Mouse (Mus musculus) megakaryocyte, embryonic 14.5 days (primary cell): Measurements from ENCODE around the gene Celf2.

ENCODE experiments used
- FLI1 ChIP-seq: IDR thresholded peaks from 2 replicates; pipeline ENCODE4 v1.6.1; 2012; ENCODE audit warnings: low read length, inconsistent platforms, mixed read lengths
- GATA1 ChIP-seq: IDR thresholded peaks from 3 replicates; pipeline ENCODE4 v1.6.1; 2012; ENCODE audit warnings: mixed read lengths, low read length, inconsistent platforms, borderline replicate concordance

DNA sequence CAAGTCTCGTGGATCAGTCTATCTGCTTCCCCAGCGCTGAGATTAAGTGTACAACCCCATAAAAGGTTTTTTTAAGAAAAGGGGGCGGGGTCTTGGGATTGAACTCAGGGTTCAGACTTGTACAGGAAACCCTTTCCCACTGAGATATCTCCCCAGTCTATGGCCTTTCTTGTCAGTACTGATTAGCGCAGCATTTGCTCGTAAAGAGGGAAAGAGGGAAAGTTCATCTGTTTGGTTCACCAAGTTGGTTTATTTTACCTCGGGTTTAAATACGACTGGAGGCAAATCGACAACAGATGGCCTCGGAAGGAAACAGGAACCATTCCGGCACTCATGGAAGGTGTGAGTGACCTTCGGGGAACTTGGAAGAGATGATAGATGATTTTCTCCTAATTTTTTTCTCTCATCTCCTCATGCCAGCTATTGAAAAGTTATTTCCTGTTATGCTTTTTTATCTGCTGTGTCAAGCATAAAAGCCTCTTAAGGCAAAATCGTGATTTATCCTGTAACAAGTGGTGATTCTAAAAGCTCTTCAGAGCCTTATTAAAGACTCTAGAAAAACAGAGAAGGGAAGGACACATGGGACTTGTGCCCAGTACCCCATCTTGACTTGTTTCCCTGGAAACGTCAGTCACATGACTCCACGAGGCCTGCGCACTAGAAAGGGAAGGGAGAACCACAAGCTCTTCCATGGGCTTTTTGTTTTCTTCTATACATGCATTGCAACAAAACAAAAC is 585.5 kb downstream of the Celf2 start:
- no peak for TF ChIP-seq FLI1
- TF ChIP-seq GATA1: no peak
